Mouse (Mus musculus) embryonic facial prominence, embryonic 14.5 days (tissue): ENCODE measurements at regions not wholly inside any gene's neighbourhood (a gene's known extent, or its start where the extent isn't known, plus 50 kb on each side); places are given as distances from the start of the nearest gene placed in this dataset.

Source experiments
- ATAC-seq: fragments of 200-750 bp; cut with Nextera tagmentation; 2 replicates; pipeline ENCODE4 v1.8.0; 2017; ENCODE audit warnings: low read depth, moderate number of reproducible peaks, moderate TSS enrichment
- DNase-seq: peaks from one replicate; pipeline ENCODE4 v3.0.0-alpha.2; 2015; ENCODE audit warnings: low spot score
- H3K27ac ChIP-seq: fragments of 300-500 bp; sonication (generic); replicated peaks from 2 replicates; pipeline ENCODE4 v1.5.1; 2014; ENCODE audit warnings: low read depth, mild to moderate bottlenecking, low read length, moderate library complexity
- H3K27me3 ChIP-seq: fragments of 300-500 bp; sonication (generic); replicated peaks from 2 replicates; pipeline ENCODE4 v1.6.1; 2014; ENCODE audit warnings: low read length; ENCODE audit not compliant: control insufficient read depth, insufficient read depth
- H3K36me3 ChIP-seq: fragments of 300-500 bp; sonication (generic); 2 replicates; pipeline ENCODE4 v1.6.1; 2014; ENCODE audit warnings: low read length, mixed read lengths; ENCODE audit not compliant: control insufficient read depth, insufficient read depth
- H3K4me1 ChIP-seq: fragments of 300-500 bp; sonication (generic); 2 replicates; pipeline ENCODE4 v1.6.1; 2014; ENCODE audit warnings: antibody characterized with exemption, low read length; ENCODE audit not compliant: control insufficient read depth, insufficient read depth
- H3K4me2 ChIP-seq: fragments of 300-500 bp; sonication (generic); 2 replicates; pipeline ENCODE4 v1.6.1; 2014; ENCODE audit warnings: low read depth, mild to moderate bottlenecking, low read length, moderate library complexity, mixed read lengths
- H3K4me3 ChIP-seq: fragments of 300-500 bp; sonication (generic); 2 replicates; pipeline ENCODE4 v1.5.1; 2014; ENCODE audit warnings: low read depth, mild to moderate bottlenecking, low read length
- H3K9ac ChIP-seq: fragments of 300-500 bp; sonication (generic); 2 replicates; pipeline ENCODE4 v1.6.1; 2014; ENCODE audit warnings: low read depth, mild to moderate bottlenecking, low read length, moderate library complexity, mixed read lengths
- H3K9me3 ChIP-seq: fragments of 300-500 bp; sonication (generic); 2 replicates; pipeline ENCODE4 v1.6.1; 2016; ENCODE audit warnings: low read length; ENCODE audit not compliant: control insufficient read depth
- WGBS: fragments of 180-500 bp; shearing (Covaris S2); extraction: QIAGEN DNeasy Blood & Tissue Kit; methylation state at CpG from one replicate; pipeline ENCODE4 v1.1.7; 2014; 5-methylcytosine and 5-hydroxymethylcytosine counted together

GRCm38 (mm10) chr8:25342501-25342900, 518.3 kb upstream of the Adam5 start:
- H3K4me1 ChIP-seq = peaks cover 20% of the 10 kb centered on the region
- H3K4me3 ChIP-seq = no peak overlapping the region
- DNase-seq (no peak), ATAC-seq (no peak)
- H3K4me2 ChIP-seq = no peak overlapping the region
- no peak overlapping the region for H3K9ac ChIP-seq
- no peaks in the 10 kb centered on the region for H3K36me3 ChIP-seq
- peak overlapping the region; percentile 83 for H3K27ac ChIP-seq
- H3K9me3 ChIP-seq = peaks cover 4% of the 10 kb centered on the region; the same call in 1 of the 2 replicates
- 58% methylated on average over 5 of the region's 5 CpGs for WGBS
- H3K27me3 ChIP-seq = no peaks in the 10 kb centered on the region

GRCm38 (mm10) chr8:25341225-25341624, 517.1 kb upstream of the Adam5 start:
- no peaks in the 10 kb centered on the region for H3K27me3 ChIP-seq
- DNase-seq = no peak
- H3K4me1 ChIP-seq = peaks cover 20% of the 10 kb centered on the region
- H3K36me3 ChIP-seq = no peaks in the 10 kb centered on the region
- H3K9ac ChIP-seq = no peak overlapping the region
- ATAC-seq = no peak
- WGBS = 58% methylated on average over 5 of the region's 5 CpGs
- H3K4me2 ChIP-seq = no peak overlapping the region
- no peak overlapping the region for H3K4me3 ChIP-seq
- H3K27ac ChIP-seq = peak overlapping the region; percentile 25
- peaks cover 4% of the 10 kb centered on the region; the same call in 1 of the 2 replicates for H3K9me3 ChIP-seq

GRCm38 (mm10) chr8:25340729-25341128, 516.6 kb upstream of the Adam5 start:
- WGBS = 62% methylated on average over 2 of the region's 2 CpGs
- Histone ChIP-seq H3K4me2 (no peak overlapping the region), H3K4me1 (peaks cover 20% of the 10 kb centered on the region), H3K4me3 (no peak overlapping the region), H3K9me3 (peaks cover 4% of the 10 kb centered on the region; the same call in 1 of the 2 replicates), H3K27ac (no peak overlapping the region), H3K9ac (no peak overlapping the region), H3K27me3 (no peaks in the 10 kb centered on the region), H3K36me3 (no peaks in the 10 kb centered on the region)
- ATAC-seq (no peak), DNase-seq (no peak)

- no peaks in the 10 kb centered on the region for H3K9me3 ChIP-seq
- H3K36me3 ChIP-seq = no peaks in the 10 kb centered on the region
- no peak for DNase-seq
- no peak overlapping the region for H3K4me3 ChIP-seq
- WGBS = 69% methylated on average over 8 of the region's 8 CpGs
- H3K27me3 ChIP-seq = no peaks in the 10 kb centered on the region
- peaks cover 27% of the 10 kb centered on the region; the same call in 1 of the 2 replicates for H3K4me1 ChIP-seq
- H3K27ac ChIP-seq = no peak overlapping the region
- no peak overlapping the region for H3K4me2 ChIP-seq
- H3K9ac ChIP-seq = no peak overlapping the region
- ATAC-seq = no peak
Observed at GRCm38 (mm10) chr8:25332120-25332607, 508.0 kb upstream of the Adam5 start.

- Histone ChIP-seq H3K27ac (peak overlapping the region; percentile 16), H3K4me2 (no peak overlapping the region), H3K9me3 (no peaks in the 10 kb centered on the region), H3K4me3 (no peak overlapping the region), H3K9ac (0 out of 2 replicates have a peak overlapping the region, but pooled peaks have one; percentile 27), H3K36me3 (no peaks in the 10 kb centered on the region), H3K27me3 (no peaks in the 10 kb centered on the region), H3K4me1 (peaks cover 27% of the 10 kb centered on the region; the same call in 1 of the 2 replicates)
- WGBS = 46% methylated on average over 7 of the region's 7 CpGs
- DNase-seq = no peak
- ATAC-seq = no peak
Observed at GRCm38 (mm10) chr8:25331161-25331776, 507.1 kb upstream of the Adam5 start.

GRCm38 (mm10) chr8:25329791-25330190, 505.6 kb upstream of the Adam5 start:
- 37% methylated on average over 1 of the region's 1 CpGs for WGBS
- Histone ChIP-seq H3K4me1 (peaks cover 27% of the 10 kb centered on the region; the same call in 1 of the 2 replicates), H3K4me3 (no peak overlapping the region), H3K9me3 (no peaks in the 10 kb centered on the region), H3K27ac (peak overlapping the region; percentile 50; the same call in 1 of the 2 replicates), H3K4me2 (no peak overlapping the region), H3K36me3 (no peaks in the 10 kb centered on the region), H3K27me3 (no peaks in the 10 kb centered on the region), H3K9ac (no peak overlapping the region)
- DNase-seq (peak; percentile 75), ATAC-seq (peak; percentile 19; the same call in 1 of the 2 replicates)

- ATAC-seq (no peak), DNase-seq (no peak)
- no peak overlapping the region for H3K4me2 ChIP-seq
- no peaks in the 10 kb centered on the region for H3K27me3 ChIP-seq
- no peak overlapping the region for H3K9ac ChIP-seq
- H3K27ac ChIP-seq = no peak overlapping the region
- H3K4me1 ChIP-seq = peaks cover 27% of the 10 kb centered on the region; the same call in 1 of the 2 replicates
- H3K36me3 ChIP-seq = no peaks in the 10 kb centered on the region
- H3K4me3 ChIP-seq = no peak overlapping the region
- 69% methylated on average over 3 of the region's 3 CpGs for WGBS
- H3K9me3 ChIP-seq = no peaks in the 10 kb centered on the region
Observed at GRCm38 (mm10) chr8:25328318-25328717, 504.1 kb upstream of the Adam5 start.

GRCm38 (mm10) chr8:25326930-25327329, 502.8 kb upstream of the Adam5 start:
- Histone ChIP-seq H3K4me3 (no peak overlapping the region), H3K9ac (no peak overlapping the region), H3K4me1 (peaks cover 15% of the 10 kb centered on the region; the same call in 1 of the 2 replicates), H3K27ac (no peak overlapping the region), H3K36me3 (no peaks in the 10 kb centered on the region), H3K9me3 (no peaks in the 10 kb centered on the region), H3K4me2 (no peak overlapping the region), H3K27me3 (no peaks in the 10 kb centered on the region)
- DNase-seq (no peak), ATAC-seq (no peak)
- WGBS = 68% methylated on average over 6 of the region's 6 CpGs

- Histone ChIP-seq H3K4me3 (no peak overlapping the region), H3K27me3 (no peaks in the 10 kb centered on the region), H3K9me3 (no peaks in the 10 kb centered on the region), H3K4me1 (peaks cover 8% of the 10 kb centered on the region; the same call in 1 of the 2 replicates), H3K4me2 (no peak overlapping the region), H3K9ac (no peak overlapping the region), H3K36me3 (no peaks in the 10 kb centered on the region), H3K27ac (no peak overlapping the region)
- DNase-seq (no peak), ATAC-seq (no peak)
- 60% methylated on average over 12 of the region's 12 CpGs for WGBS
Observed at GRCm38 (mm10) chr8:25326257-25326656, 502.1 kb upstream of the Adam5 start.
